Mouse (Mus musculus) embryonic facial prominence, embryonic 12.5 days (tissue): ENCODE measurements around the gene Gm26938. TPM values are rescaled to one million over a fixed set of nuclear protein-coding genes. Genes with fewer than 3 reads are reported as not detected.

Experiments used
- ATAC-seq: fragments of 200-750 bp; cut with Nextera tagmentation; 2 replicates; pipeline ENCODE4 v1.8.0; 2017; ENCODE audit not compliant: insufficient number of reproducible peaks, insufficient read depth, low FRiP score, low TSS enrichment
- H3K27ac ChIP-seq: fragments of 300-500 bp; sonication (generic); 2 replicates; pipeline ENCODE4 v1.5.1; 2016; ENCODE audit warnings: mild to moderate bottlenecking
- H3K27me3 ChIP-seq: fragments of 300-500 bp; sonication (generic); 2 replicates; pipeline ENCODE4 v1.6.1; 2016; ENCODE audit warnings: mild to moderate bottlenecking, moderate library complexity
- H3K36me3 ChIP-seq: fragments of 300-500 bp; sonication (generic); 2 replicates; pipeline ENCODE4 v1.6.1; 2016; ENCODE audit warnings: mild to moderate bottlenecking
- H3K4me1 ChIP-seq: fragments of 300-500 bp; sonication (generic); 2 replicates; pipeline ENCODE4 v1.6.1; 2016
- H3K4me2 ChIP-seq: fragments of 300-500 bp; sonication (generic); replicated peaks from 2 replicates; pipeline ENCODE4 v1.6.1; 2016; ENCODE audit warnings: mild to moderate bottlenecking, moderate library complexity
- H3K4me3 ChIP-seq: fragments of 300-500 bp; sonication (generic); 2 replicates; pipeline ENCODE4 v1.5.1; 2016; ENCODE audit warnings: mild to moderate bottlenecking
- H3K9ac ChIP-seq: fragments of 300-500 bp; sonication (generic); 2 replicates; pipeline ENCODE4 v1.6.1; 2016; ENCODE audit warnings: mild to moderate bottlenecking, moderate library complexity
- H3K9me3 ChIP-seq: fragments of 300-500 bp; sonication (generic); 2 replicates; pipeline ENCODE4 v1.6.1; 2016; ENCODE audit warnings: mild to moderate bottlenecking, moderate library complexity
- WGBS: fragments of 180-500 bp; shearing (Covaris S2); methylation state at CpG from one replicate; pipeline ENCODE4 v1.1.7; 2016; 5-methylcytosine and 5-hydroxymethylcytosine counted together
- polyA plus RNA-seq: library from polyadenylated mRNA; unstranded; fragments of >200 nt; fragmentation: Nextera tagmentation; extraction: Ambion mirVana; gene quantifications from 2 replicates; pipeline ENCODE4 v1.2.1, GENCODE M21; 2016

Gm26938 gene
- polyA plus RNA-seq: not detected in 2 replicates

GRCm38 (mm10) chr5:139826357-139827055 lies at the start of gene Gm26938, which contains the start of gene Psmg3:
Gm26938 (minus strand) TSS chr5:139826407.
Psmg3 (minus strand) TSS chr5:139826885.
- peak within 1 kb of the TSS; percentile 96 for H3K4me2 ChIP-seq
- peak within 1 kb of the TSS; percentile 88 for H3K4me3 ChIP-seq
- peak within 1 kb of the TSS; percentile 75; the same call in 1 of the 2 replicates for H3K27ac ChIP-seq
- H3K4me1 ChIP-seq: peaks cover 11% of the 10 kb centered on the region; the same call in 1 of the 2 replicates
- peak; percentile 57; the same call in 1 of the 2 replicates for ATAC-seq
- WGBS: under 1% methylated on average over 43 of the region's 43 CpGs
- H3K27me3 ChIP-seq: no peaks in the 10 kb centered on the region
- peak within 1 kb of the TSS; percentile 75 for H3K9ac ChIP-seq
- H3K9me3 ChIP-seq: no peaks in the 10 kb centered on the region
- peaks cover 27% of the 10 kb centered on the region for H3K36me3 ChIP-seq

GRCm38 (mm10) chr5:139871526-139871925 lies 45.3 kb upstream of the Gm26938 start:
- no peaks in the 10 kb centered on the region for H3K27me3 ChIP-seq

DNA sequence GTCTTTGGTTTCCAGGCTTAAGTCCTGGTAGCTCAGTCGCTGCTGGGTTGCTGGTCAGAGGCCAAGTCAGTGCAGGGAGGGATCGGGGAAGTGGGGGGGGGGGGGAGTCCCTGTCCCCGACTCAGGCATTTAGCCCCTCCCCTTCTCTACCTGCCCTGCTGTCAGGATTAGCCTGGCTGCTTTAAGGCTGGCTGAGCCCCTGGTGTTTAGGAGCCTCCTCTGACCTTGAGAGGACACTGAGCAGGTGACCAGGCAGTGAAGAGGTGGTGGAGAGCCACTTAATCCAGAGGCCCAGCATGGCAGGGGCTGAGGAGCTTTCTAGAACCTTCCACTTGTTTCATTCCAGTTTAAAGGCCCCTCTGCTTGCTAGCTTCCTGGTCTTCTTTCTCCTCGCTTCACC lies 44.7 kb upstream of the Gm26938 start:
- no peak for ATAC-seq
- no peaks in the 10 kb centered on the region for H3K27me3 ChIP-seq
- H3K9ac ChIP-seq: no peak overlapping the region
- H3K36me3 ChIP-seq: no peaks in the 10 kb centered on the region
- WGBS: 17% methylated on average over 4 of the region's 4 CpGs
- H3K9me3 ChIP-seq: no peaks in the 10 kb centered on the region
- H3K4me1 ChIP-seq: no peaks in the 10 kb centered on the region
- no peak overlapping the region for H3K4me2 ChIP-seq
- H3K4me3 ChIP-seq: no peak overlapping the region
- H3K27ac ChIP-seq: no peak overlapping the region

More at GRCm38 (mm10) chr5:139871526-139871925, 45.3 kb upstream of the Gm26938 start:
- H3K4me2 ChIP-seq: no peak overlapping the region
- H3K27ac ChIP-seq: no peak overlapping the region
- H3K4me1 ChIP-seq: no peaks in the 10 kb centered on the region
- H3K36me3 ChIP-seq: no peaks in the 10 kb centered on the region
- ATAC-seq: no peak
- H3K4me3 ChIP-seq: no peak overlapping the region
- WGBS: 74% methylated on average over 1 of the region's 1 CpGs
- no peaks in the 10 kb centered on the region for H3K9me3 ChIP-seq
- H3K9ac ChIP-seq: no peak overlapping the region

DNA sequence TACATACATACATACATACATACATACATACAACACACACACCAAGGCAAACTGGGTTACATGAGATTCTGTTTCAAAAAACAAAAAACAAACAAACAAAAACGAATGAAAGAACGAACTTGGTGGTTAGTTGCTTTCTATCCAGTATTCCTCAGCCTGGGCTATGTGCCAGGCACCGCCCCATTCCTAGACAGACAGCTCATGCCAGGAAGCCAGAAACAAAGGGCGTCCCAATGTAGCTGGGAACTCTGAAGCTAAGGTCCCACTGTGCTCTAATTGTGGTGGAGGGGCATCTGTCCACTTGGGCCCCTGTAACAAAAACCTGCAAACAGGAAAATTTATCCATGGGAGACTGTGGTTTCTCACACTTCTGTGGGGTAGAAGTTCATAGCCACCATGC lies 36.6 kb upstream of the Gm26938 start:
- Histone ChIP-seq H3K4me3 (no peak overlapping the region), H3K27me3 (no peaks in the 10 kb centered on the region; the same call in 1 of the 2 replicates), H3K36me3 (no peaks in the 10 kb centered on the region), H3K4me2 (no peak overlapping the region), H3K27ac (no peak overlapping the region), H3K4me1 (no peaks in the 10 kb centered on the region), H3K9me3 (no peaks in the 10 kb centered on the region), H3K9ac (no peak overlapping the region)
- ATAC-seq: no peak
- 71% methylated on average over 4 of the region's 4 CpGs for WGBS

- no peaks in the 10 kb centered on the region; the same call in 1 of the 2 replicates for H3K27me3 ChIP-seq
- H3K4me2 ChIP-seq: no peak overlapping the region
- H3K36me3 ChIP-seq: no peaks in the 10 kb centered on the region
- H3K9me3 ChIP-seq: no peaks in the 10 kb centered on the region
- H3K4me1 ChIP-seq: no peaks in the 10 kb centered on the region
- no peak overlapping the region for H3K4me3 ChIP-seq
- H3K9ac ChIP-seq: no peak overlapping the region
- H3K27ac ChIP-seq: no peak overlapping the region
- ATAC-seq: no peak
- WGBS: 29% methylated on average over 15 of the region's 15 CpGs
Observed at GRCm38 (mm10) chr5:139860328-139861104, 34.3 kb upstream of the Gm26938 start.

GRCm38 (mm10) chr5:139849626-139850320 lies 23.6 kb upstream of the Gm26938 start:
- peaks cover 5% of the 10 kb centered on the region; the same call in 1 of the 2 replicates for H3K9me3 ChIP-seq
- H3K27ac ChIP-seq: no peak overlapping the region
- no peak overlapping the region for H3K4me3 ChIP-seq
- 74% methylated on average over 12 of the region's 12 CpGs for WGBS
- H3K36me3 ChIP-seq: no peaks in the 10 kb centered on the region
- H3K4me2 ChIP-seq: no peak overlapping the region
- H3K9ac ChIP-seq: no peak overlapping the region
- ATAC-seq: no peak
- H3K27me3 ChIP-seq: no peaks in the 10 kb centered on the region
- no peaks in the 10 kb centered on the region; the same call in 1 of the 2 replicates for H3K4me1 ChIP-seq

- no peak overlapping the region for H3K27ac ChIP-seq
Observed at GRCm38 (mm10) chr5:139839142-139839541, 12.9 kb upstream of the Gm26938 start.

GRCm38 (mm10) chr5:139838476-139838892 lies 12.3 kb upstream of the Gm26938 start:
- no peaks in the 10 kb centered on the region for H3K4me1 ChIP-seq
- H3K27me3 ChIP-seq: no peaks in the 10 kb centered on the region
- H3K9me3 ChIP-seq: no peaks in the 10 kb centered on the region
- ATAC-seq: no peak
- 4% methylated on average over 2 of the region's 2 CpGs for WGBS
- no peak overlapping the region for H3K9ac ChIP-seq
- H3K27ac ChIP-seq: no peak overlapping the region
- no peak overlapping the region for H3K4me3 ChIP-seq
- no peaks in the 10 kb centered on the region for H3K36me3 ChIP-seq
- H3K4me2 ChIP-seq: no peak overlapping the region

More at GRCm38 (mm10) chr5:139839142-139839541, 12.9 kb upstream of the Gm26938 start:
- no peak for ATAC-seq
- Histone ChIP-seq H3K27me3 (no peaks in the 10 kb centered on the region), H3K9ac (no peak overlapping the region), H3K4me2 (no peak overlapping the region), H3K4me3 (no peak overlapping the region), H3K36me3 (no peaks in the 10 kb centered on the region), H3K4me1 (no peaks in the 10 kb centered on the region), H3K9me3 (no peaks in the 10 kb centered on the region)
- WGBS: 18% methylated on average over 3 of the region's 3 CpGs

GRCm38 (mm10) chr5:139835706-139836105 lies 9.5 kb upstream of the Gm26938 start:
- H3K4me1 ChIP-seq: no peaks in the 10 kb centered on the region
- no peaks in the 10 kb centered on the region for H3K27me3 ChIP-seq
- H3K4me3 ChIP-seq: no peak overlapping the region
- H3K36me3 ChIP-seq: no peaks in the 10 kb centered on the region
- no peaks in the 10 kb centered on the region for H3K9me3 ChIP-seq
- ATAC-seq: no peak
- 90% methylated on average over 7 of the region's 7 CpGs for WGBS
- no peak overlapping the region for H3K27ac ChIP-seq
- no peak overlapping the region for H3K9ac ChIP-seq
- no peak overlapping the region for H3K4me2 ChIP-seq

GRCm38 (mm10) chr5:139832125-139832524 lies 5.9 kb upstream of the Gm26938 start:
- H3K9me3 ChIP-seq: no peaks in the 10 kb centered on the region
- H3K4me1 ChIP-seq: no peaks in the 10 kb centered on the region
- ATAC-seq: no peak
- H3K4me2 ChIP-seq: no peak overlapping the region
- WGBS: 74% methylated on average over 7 of the region's 7 CpGs
- H3K27me3 ChIP-seq: no peaks in the 10 kb centered on the region
- no peaks in the 10 kb centered on the region for H3K36me3 ChIP-seq
- no peak overlapping the region for H3K4me3 ChIP-seq
- H3K27ac ChIP-seq: no peak overlapping the region
- no peak overlapping the region for H3K9ac ChIP-seq

DNA sequence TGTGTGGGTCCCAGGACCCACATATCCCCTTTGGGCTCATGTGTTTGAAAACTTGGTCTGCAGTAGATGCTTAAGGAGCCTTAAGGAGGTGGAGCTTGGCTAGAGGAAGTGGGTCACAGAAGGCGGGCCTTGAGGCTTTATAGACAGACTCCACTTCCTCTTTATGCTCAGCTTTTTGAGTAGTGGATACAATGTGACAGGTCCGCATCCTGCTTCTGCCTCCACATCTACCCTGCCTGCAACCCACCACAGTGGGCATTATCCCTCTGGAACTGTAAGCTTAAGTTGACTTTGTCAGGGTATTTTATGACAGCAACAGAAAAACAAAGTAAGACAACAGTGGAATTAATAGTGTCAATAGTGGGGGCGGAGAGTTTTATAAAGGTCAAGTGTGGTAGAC lies 4.5 kb upstream of the Gm26938 start:
- H3K4me3 ChIP-seq: no peak overlapping the region
- no peak overlapping the region for H3K27ac ChIP-seq
- peaks cover 4% of the 10 kb centered on the region; the same call in 1 of the 2 replicates for H3K4me1 ChIP-seq
- H3K27me3 ChIP-seq: no peaks in the 10 kb centered on the region
- H3K9me3 ChIP-seq: no peaks in the 10 kb centered on the region
- 87% methylated on average over 3 of the region's 3 CpGs for WGBS
- ATAC-seq: no peak
- H3K9ac ChIP-seq: no peak overlapping the region
- no peaks in the 10 kb centered on the region for H3K36me3 ChIP-seq
- H3K4me2 ChIP-seq: no peak overlapping the region
